Mouse (Mus musculus): ENCODE measurements around the gene Ndufb11. TPM values are rescaled to one million over a fixed set of nuclear protein-coding genes. Genes with fewer than 3 reads are reported as not detected.

Gene Ndufb11
- total and polyA plus RNA-seq, 3 experiments: 262 to 357 TPM; not detected in 1

DNA sequence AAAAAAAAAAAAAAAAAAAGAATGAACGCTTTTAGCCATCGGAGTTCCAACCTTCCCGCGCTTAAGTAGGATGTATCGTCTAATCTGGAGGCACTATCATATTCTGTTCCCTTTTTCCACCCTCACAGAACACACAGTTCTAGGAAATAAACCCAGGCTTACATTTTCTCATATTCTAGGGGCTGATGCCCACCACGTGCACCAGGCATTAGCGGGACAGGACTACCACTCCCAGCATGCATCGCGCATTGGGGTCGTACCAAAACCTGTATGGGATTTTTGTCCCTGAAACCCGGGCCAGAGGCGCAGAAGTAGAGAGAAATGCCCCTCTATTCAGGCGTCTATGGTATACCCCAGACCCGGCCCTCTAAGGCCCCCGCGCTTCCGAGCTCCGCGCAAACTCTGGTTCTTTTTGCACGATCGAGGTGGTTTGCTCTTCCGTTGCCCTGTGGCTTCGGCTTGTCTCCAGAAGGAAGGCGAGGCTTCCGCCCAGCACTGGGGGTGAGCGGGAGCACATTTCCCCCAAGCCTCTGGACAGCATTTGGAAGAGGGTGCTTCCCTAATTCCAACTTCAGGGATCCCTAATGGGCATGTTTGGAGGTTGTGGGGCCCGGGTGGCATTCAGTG is 40.7 kb upstream of the Ndufb11 start, which contains the start of gene Uba1 (continued):
- no peak for TF ChIP-seq ZKSCAN1 (IDR thresholded peaks at IDR 0.05; ENCODE audit: low read depth, low read length)
- no peak for TF ChIP-seq CTCF (IDR thresholded peaks at IDR 0.05 in 2 of 3, conservative IDR thresholded peaks at IDR 0.05 in 1 of 3; ENCODE audit: control insufficient read depth in 1 of 3, insufficient read depth in 1 of 3, low read depth in 2 of 3, low read length in 3 of 3, poor library complexity in 1 of 3, severe bottlenecking in 1 of 3)
- peak; percentile 86 for TF ChIP-seq MAZ (IDR thresholded peaks at IDR 0.05; ENCODE audit: low read depth, low read length)
- TF ChIP-seq JUND (IDR thresholded peaks at IDR 0.05; ENCODE audit: low read depth, low read length): no peak
- peak; percentile 100 for TF ChIP-seq CHD1 (IDR thresholded peaks at IDR 0.05; ENCODE audit: low read depth, low read length)
- peak; percentile 37; the same call in 1 of the 2 replicates for TF ChIP-seq MYB (IDR thresholded peaks at IDR 0.05; ENCODE audit: low read depth, low read length)
- TF ChIP-seq MAX (IDR thresholded peaks at IDR 0.05; ENCODE audit: low read length): peak; percentile 98
- no peak for TF ChIP-seq SMC3 (IDR thresholded peaks at IDR 0.05; ENCODE audit: low read depth, low read length)
- no peak for TF ChIP-seq TAL1 (IDR thresholded peaks at IDR 0.05; ENCODE audit: low read length)
- peak; percentile 20; the same call in 1 of the 2 replicates for TF ChIP-seq BHLHE40 (IDR thresholded peaks at IDR 0.05; ENCODE audit: borderline replicate concordance, low read depth, low read length)
- no peak for TF ChIP-seq CHD2 (IDR thresholded peaks at IDR 0.05; ENCODE audit: low read length)

DNA sequence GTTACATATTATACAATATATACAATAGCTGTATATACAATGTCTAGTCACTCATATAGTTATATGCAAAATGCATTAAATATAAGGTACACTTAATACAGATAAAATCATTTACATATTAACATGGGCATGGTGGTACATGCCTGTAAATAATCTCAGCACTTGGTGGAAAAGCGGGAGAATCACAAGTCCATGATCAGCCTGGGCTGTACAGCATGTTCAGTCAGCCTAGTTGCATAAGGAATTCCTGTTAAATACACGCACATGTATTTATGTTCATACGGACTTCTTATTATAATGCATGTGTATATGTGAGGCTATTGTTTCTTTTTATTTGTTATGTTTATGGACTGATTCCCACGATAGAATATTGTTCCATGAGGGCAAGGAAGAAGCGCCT is 40.2 kb upstream of the Ndufb11 start:
- Histone ChIP-seq H3K9me3 (replicated peaks; ENCODE audit: insufficient read depth, low read length) (no peaks in the 10 kb centered on the region), H3K4me3 (ENCODE audit: control insufficient read depth in 1 of 2, insufficient read depth in 1 of 2, low read depth in 2 of 2, low read length in 2 of 2) (peak overlapping the region; percentile 60 to 75), H3K4me1 (ENCODE audit: control insufficient read depth in 1 of 2, insufficient read depth in 2 of 2, low read length in 2 of 2) (peaks cover 3 to 11% of the 10 kb centered on the region in 2 experiments; a peak in 2 of 4 replicates), H3K79me2 (ENCODE audit: control insufficient read depth, insufficient read depth, low read length, poor library complexity) (peaks cover 7% of the 10 kb centered on the region; the same call in 1 of the 2 replicates), H3K9ac (ENCODE audit: control insufficient read depth, low read depth, low read length, poor library complexity, severe bottlenecking) (peak overlapping the region; percentile 87), H3K27ac (ENCODE audit: control insufficient read depth, low read depth, low read length) (peak overlapping the region; percentile 87), H3K36me3 (ENCODE audit: control insufficient read depth in 1 of 2, insufficient read depth in 2 of 2, low read length in 2 of 2) (peaks cover 0 to 20% of the 10 kb centered on the region in 2 experiments; a peak in 2 of 4 replicates), H3K27me3 (ENCODE audit: control insufficient read depth in 1 of 2, insufficient read depth in 2 of 2, low read length in 2 of 2) (no peaks in the 10 kb centered on the region)
- no peak for TF ChIP-seq HCFC1 (IDR thresholded peaks at IDR 0.05; ENCODE audit: low read depth, low read length)
- peak; percentile 89 for TF ChIP-seq ZMIZ1 (IDR thresholded peaks at IDR 0.05; ENCODE audit: low read depth, low read length)
- DNase-seq (ENCODE audit: low read depth, low spot score): peak; percentile 73

DNA sequence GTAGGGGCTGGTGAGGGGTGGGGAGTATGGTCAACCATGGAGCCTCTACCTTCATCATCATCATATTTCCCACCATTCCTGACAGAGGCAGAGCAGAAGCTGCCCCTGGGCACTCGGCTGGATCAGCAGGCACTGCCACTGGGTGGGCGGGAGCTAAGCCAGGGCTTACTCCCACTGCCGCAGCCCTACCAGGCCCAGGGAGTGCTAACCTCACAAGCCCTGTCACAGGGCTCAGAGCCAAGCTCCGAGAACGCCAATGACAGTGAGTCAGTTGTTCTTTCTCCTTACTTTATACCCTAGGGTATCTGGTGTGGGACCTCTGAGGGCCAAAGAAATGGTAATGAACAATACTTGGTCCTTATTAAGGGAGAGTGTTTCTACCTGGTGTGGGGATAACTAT is 27.4 kb upstream of the Ndufb11 start:
- Histone ChIP-seq H3K27me3 (ENCODE audit: control insufficient read depth in 1 of 2, insufficient read depth in 2 of 2, low read length in 2 of 2) (no peaks in the 10 kb centered on the region), H3K4me3 (ENCODE audit: control insufficient read depth in 1 of 2, insufficient read depth in 1 of 2, low read depth in 2 of 2, low read length in 2 of 2) (no peak overlapping the region), H3K9me3 (replicated peaks; ENCODE audit: insufficient read depth, low read length) (no peaks in the 10 kb centered on the region), H3K79me2 (ENCODE audit: control insufficient read depth, insufficient read depth, low read length, poor library complexity) (no peaks in the 10 kb centered on the region), H3K36me3 (ENCODE audit: control insufficient read depth in 1 of 2, insufficient read depth in 2 of 2, low read length in 2 of 2) (peaks cover 0 to 27% of the 10 kb centered on the region in 2 experiments; a peak in 2 of 4 replicates), H3K9ac (ENCODE audit: control insufficient read depth, low read depth, low read length, poor library complexity, severe bottlenecking) (no peak overlapping the region), H3K4me1 (ENCODE audit: control insufficient read depth in 1 of 2, insufficient read depth in 2 of 2, low read length in 2 of 2) (no peaks in the 10 kb centered on the region), H3K27ac (ENCODE audit: control insufficient read depth, low read depth, low read length) (no peak overlapping the region)
- DNase-seq (ENCODE audit: low read depth, low spot score): no peak
- TF ChIP-seq ETS1 (IDR thresholded peaks at IDR 0.05; ENCODE audit: low read depth, low read length): no peak
- no peak for TF ChIP-seq ZC3H11A (IDR thresholded peaks at IDR 0.05; ENCODE audit: low read depth, low read length)
- no peak for TF ChIP-seq E2F4 (IDR thresholded peaks at IDR 0.05; ENCODE audit: borderline replicate concordance, low read depth, low read length)
- TF ChIP-seq HCFC1 (IDR thresholded peaks at IDR 0.05; ENCODE audit: low read depth, low read length): no peak
- no peak for TF ChIP-seq KAT2A (conservative IDR thresholded peaks at IDR 0.05; ENCODE audit: low read depth, low read length)
- TF ChIP-seq TBP (IDR thresholded peaks at IDR 0.05; ENCODE audit: low read depth, low read length): no peak
- TF ChIP-seq POLR2AphosphoS2 (IDR thresholded peaks at IDR 0.05; ENCODE audit: low read length): no peak
- no peak for TF ChIP-seq NELFE (IDR thresholded peaks at IDR 0.05; ENCODE audit: low read depth, low read length)
- no peak for TF ChIP-seq MAFK (IDR thresholded peaks at IDR 0.05; ENCODE audit: borderline replicate concordance, low read depth, low read length)
- TF ChIP-seq USF1 (IDR thresholded peaks at IDR 0.05; ENCODE audit: low read depth, low read length): no peak
- TF ChIP-seq USF2 (IDR thresholded peaks at IDR 0.05; ENCODE audit: borderline replicate concordance in 1 of 2, insufficient read depth in 1 of 2, low read depth in 1 of 2, low read length in 2 of 2): no peak
- no peak for TF ChIP-seq MYB (IDR thresholded peaks at IDR 0.05; ENCODE audit: low read depth, low read length)
